Comparison of ENCODE assay signal across 8 mouse cellular contexts in the genomic region with DNA sequence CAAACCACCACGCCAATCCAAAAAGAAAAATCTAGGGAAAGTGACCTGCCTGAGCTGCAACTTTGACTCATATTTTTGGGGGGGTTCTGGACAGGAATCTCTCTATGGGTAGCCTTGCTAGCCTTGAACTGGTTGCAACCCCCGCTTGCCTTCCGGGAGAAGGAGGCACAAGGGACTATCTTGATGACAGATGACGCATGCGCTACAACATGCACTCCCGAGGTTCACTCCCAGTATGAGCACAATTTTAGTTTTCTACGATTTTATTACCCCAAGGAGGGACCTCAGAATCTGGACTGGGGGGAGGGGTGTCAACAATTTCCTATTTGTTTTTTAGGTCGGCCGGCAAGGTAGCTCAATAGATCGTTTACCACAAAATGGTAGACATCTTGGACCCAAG. TPM values are rescaled to one million over a fixed set of nuclear protein-coding genes. Genes with fewer than 3 reads are reported as not detected.
A peak's percentile ranks its signal among the peaks of the same experiment; 100 is the strongest.
DNase-seq lines count a peak whose midpoint lies in the region; ATAC-seq and TF ChIP-seq lines count a peak whose summit lies in the region.

No protein-coding gene starts in this region.

- no peaks in the 10 kb centered on the region for H3K4me1 ChIP-seq in lung, embryonic 14.5 days (ENCODE audit: insufficient read depth)
- H3K4me1 ChIP-seq in heart, embryonic 15.5 days (replicated peaks) = peaks cover 19% of the 10 kb centered on the region
- peaks cover 17% of the 10 kb centered on the region for H3K4me1 ChIP-seq in liver, embryonic 16.5 days (ENCODE audit: control insufficient read depth, low read depth, low read length)

- H3K9ac ChIP-seq in lung, embryonic 14.5 days = peak overlapping the region; percentile 91
- peak overlapping the region; percentile 85 for H3K9ac ChIP-seq in heart, embryonic 15.5 days
- peak overlapping the region; percentile 79 for H3K9ac ChIP-seq in liver, embryonic 16.5 days (ENCODE audit: low read depth, low read length)

- DNase-seq in lung, embryonic 14.5 days = peak; percentile 11
- DNase-seq in lung, postnatal 14 days = no peak
- DNase-seq in adrenal gland, postnatal 36 days = peak; percentile 55 to 68
- no peak for DNase-seq in Muller cell, postnatal 12 days (ENCODE audit: inconsistent ontology term)
- no peak for DNase-seq in right cerebral cortex, postnatal 25 days
- no peak for DNase-seq in left cerebral cortex, adult 18-20 months (ENCODE audit: low spot score in 2 of 2)

- peak overlapping the region; percentile 92 for H3K4me3 ChIP-seq in lung, embryonic 14.5 days (ENCODE audit: low read depth, low read length)
- peak overlapping the region; percentile 78 for H3K4me3 ChIP-seq in heart, embryonic 15.5 days
- H3K4me3 ChIP-seq in liver, embryonic 16.5 days (ENCODE audit: low read depth, low read length) = peak overlapping the region; percentile 72

- no peaks in the 10 kb centered on the region for H3K27me3 ChIP-seq in lung, embryonic 14.5 days (ENCODE audit: insufficient read depth, low read length)
- no peaks in the 10 kb centered on the region for H3K27me3 ChIP-seq in heart, embryonic 15.5 days
- H3K27me3 ChIP-seq in liver, embryonic 16.5 days (ENCODE audit: control insufficient read depth, insufficient read depth, low read depth, low read length) = no peaks in the 10 kb centered on the region

- no peak for ATAC-seq in lung, embryonic 14.5 days (ENCODE audit: insufficient read depth)
- no peak for ATAC-seq in heart, embryonic 15.5 days (replicated peaks; ENCODE audit: insufficient number of reproducible peaks, insufficient read depth, low FRiP score, low read depth)
- no peak for ATAC-seq in liver, embryonic 16.5 days (ENCODE audit: low read depth)

- H3K9me3 ChIP-seq in lung, embryonic 14.5 days (ENCODE audit: low read depth, low read length) = no peaks in the 10 kb centered on the region
- H3K9me3 ChIP-seq in heart, embryonic 15.5 days (replicated peaks) = no peaks in the 10 kb centered on the region
- H3K9me3 ChIP-seq in liver, embryonic 16.5 days (replicated peaks; ENCODE audit: control insufficient read depth, low read length) = no peaks in the 10 kb centered on the region

- WGBS in lung, embryonic 14.5 days = 22% methylated on average over 10 of the region's 10 CpGs
- 22% methylated on average over 10 of the region's 10 CpGs for WGBS in heart, embryonic 15.5 days
- WGBS in liver, embryonic 16.5 days (ENCODE audit: insufficient replicate concordance) = 7% methylated on average over 10 of the region's 10 CpGs

- H3K36me3 ChIP-seq in lung, embryonic 14.5 days (ENCODE audit: insufficient read depth) = peaks cover 34% of the 10 kb centered on the region
- peaks cover 27% of the 10 kb centered on the region for H3K36me3 ChIP-seq in heart, embryonic 15.5 days
- peaks cover 22% of the 10 kb centered on the region for H3K36me3 ChIP-seq in liver, embryonic 16.5 days (ENCODE audit: control insufficient read depth, insufficient read depth)

- H3K4me2 ChIP-seq in lung, embryonic 14.5 days = peak overlapping the region; percentile 93
- H3K4me2 ChIP-seq in heart, embryonic 15.5 days = peak overlapping the region; percentile 69
- H3K4me2 ChIP-seq in liver, embryonic 16.5 days (ENCODE audit: low read depth, low read length) = peak overlapping the region; percentile 88

- peak overlapping the region; percentile 93; the same call in 1 of the 2 replicates for H3K27ac ChIP-seq in lung, embryonic 14.5 days (ENCODE audit: low read depth)
- peak overlapping the region; percentile 96; the same call in 1 of the 2 replicates for H3K27ac ChIP-seq in heart, embryonic 15.5 days
- H3K27ac ChIP-seq in liver, embryonic 16.5 days (ENCODE audit: low read length) = peak overlapping the region; percentile 94

- TF ChIP-seq CTCF in lung, embryonic 14.5 days (IDR thresholded peaks at IDR 0.05; ENCODE audit: low read depth) = no peak

RNA-seq across cellular contexts. Expression of gene Chchd2, which starts 1.0 kb away (rescaled TPM):
- polyA plus RNA-seq in lung, embryonic 14.5 days (2014; fragmentation: Nextera tagmentation; extraction: Ambion mirVana) = 859 and 893 TPM in 2 replicates
- 1,000 to 10,000 TPM; 1,014 to 1,053 TPM for total RNA-seq in adrenal gland, postnatal 36 days (2021)
- polyA plus RNA-seq in heart, embryonic 15.5 days (2015; fragmentation: Nextera tagmentation; extraction: Ambion mirVana) = 889 and 921 TPM in 2 replicates
- 510 and 520 TPM in 2 replicates for polyA plus RNA-seq in liver, embryonic 16.5 days (2015; fragmentation: Nextera tagmentation; extraction: Ambion mirVana)
- 100 to 1,000 TPM; 475 to 476 TPM for total RNA-seq in left cerebral cortex, adult 18-20 months (2021)

RNA-seq across cellular contexts. Expression of gene Zbed5, which starts 9.3 kb away (rescaled TPM):
- polyA plus RNA-seq in lung, embryonic 14.5 days (2014; fragmentation: Nextera tagmentation; extraction: Ambion mirVana) = 5.7 and 6.9 TPM in 2 replicates
- 1 to 10 TPM in 1 of 2 experiments, under 1 TPM in 1; 0.99 to 2.3 TPM for total RNA-seq in adrenal gland, postnatal 36 days (2021)
- polyA plus RNA-seq in heart, embryonic 15.5 days (2015; fragmentation: Nextera tagmentation; extraction: Ambion mirVana) = 2.1 and 2.6 TPM in 2 replicates
- polyA plus RNA-seq in liver, embryonic 16.5 days (2015; fragmentation: Nextera tagmentation; extraction: Ambion mirVana) = 0.48 and 0.61 TPM in 2 replicates
- total RNA-seq in left cerebral cortex, adult 18-20 months (2021) = 1 to 10 TPM; 7.3 to 7.8 TPM

RNA-seq across cellular contexts. Expression of gene Phkg1, which starts 12.1 kb away (rescaled TPM):
- polyA plus RNA-seq in lung, embryonic 14.5 days (2014; fragmentation: Nextera tagmentation; extraction: Ambion mirVana) = 0.11 and 0.18 TPM in 2 replicates
- total RNA-seq in adrenal gland, postnatal 36 days (2021) = 1 to 10 TPM; 1.4 to 4.3 TPM
- polyA plus RNA-seq in heart, embryonic 15.5 days (2015; fragmentation: Nextera tagmentation; extraction: Ambion mirVana) = 2.3 and 2.5 TPM in 2 replicates
- polyA plus RNA-seq in liver, embryonic 16.5 days (2015; fragmentation: Nextera tagmentation; extraction: Ambion mirVana) = 0.12 and 0.13 TPM in 2 replicates
- total RNA-seq in left cerebral cortex, adult 18-20 months (2021) = 10 to 100 TPM; 11.0 to 16.6 TPM

RNA-seq across cellular contexts. Expression of gene Nupr1l, which starts 22.1 kb away (rescaled TPM):
- 1.5 and 2.6 TPM in 2 replicates for polyA plus RNA-seq in lung, embryonic 14.5 days (2014; fragmentation: Nextera tagmentation; extraction: Ambion mirVana)
- 1 to 10 TPM; 4.3 to 6.1 TPM for total RNA-seq in adrenal gland, postnatal 36 days (2021)
- 2.0 and 2.8 TPM in 2 replicates for polyA plus RNA-seq in heart, embryonic 15.5 days (2015; fragmentation: Nextera tagmentation; extraction: Ambion mirVana)
- polyA plus RNA-seq in liver, embryonic 16.5 days (2015; fragmentation: Nextera tagmentation; extraction: Ambion mirVana) = 0.26 and 0.41 TPM in 2 replicates
- total RNA-seq in left cerebral cortex, adult 18-20 months (2021) = 1 to 10 TPM; 1.9 to 2.3 TPM

RNA-seq across cellular contexts. Expression of gene Sumf2, which starts 39.5 kb away (rescaled TPM):
- polyA plus RNA-seq in lung, embryonic 14.5 days (2014; fragmentation: Nextera tagmentation; extraction: Ambion mirVana) = 43.1 and 46.4 TPM in 2 replicates
- total RNA-seq in adrenal gland, postnatal 36 days (2021) = 10 to 100 TPM; 34.1 to 56.5 TPM
- polyA plus RNA-seq in heart, embryonic 15.5 days (2015; fragmentation: Nextera tagmentation; extraction: Ambion mirVana) = 20.8 and 26.2 TPM in 2 replicates
- 15.2 and 15.7 TPM in 2 replicates for polyA plus RNA-seq in liver, embryonic 16.5 days (2015; fragmentation: Nextera tagmentation; extraction: Ambion mirVana)
- total RNA-seq in left cerebral cortex, adult 18-20 months (2021) = 10 to 100 TPM; 18.8 to 19.8 TPM

Comparison
In these comparisons a context has a peak if more than half of its experiments do, and no peak if none do; other contexts are left out.
1. DNase-seq: peak in lung, embryonic 14.5 days (single experiment) and adrenal gland, postnatal 36 days (2 of 2); none in lung, postnatal 14 days (single experiment), Muller cell, postnatal 12 days (single experiment), right cerebral cortex, postnatal 25 days (single experiment) and left cerebral cortex, adult 18-20 months (0 of 2).
2. Peak in every context shown above with its lines, with median percentiles within 50 percentile points of each other: H3K27ac ChIP-seq, H3K4me2 ChIP-seq, H3K4me3 ChIP-seq and H3K9ac ChIP-seq.